Mouse (Mus musculus) left cerebral cortex, adult 18-20 months (tissue): ENCODE measurements at regions not wholly inside any gene's neighbourhood (a gene's known extent, or its start where the extent isn't known, plus 50 kb on each side); places are given as distances from the start of the nearest gene placed in this dataset.
A peak's percentile ranks its signal among the peaks of the same experiment; 100 is the strongest.

Experiments used
- DNase-seq, 2 experiments: peaks; one replicate each; pipeline ENCODE4 v3.0.0; 2021 to 2022; ENCODE audit warnings: low spot score in 2 of 2, mixed read lengths in 1 of 2

DNA sequence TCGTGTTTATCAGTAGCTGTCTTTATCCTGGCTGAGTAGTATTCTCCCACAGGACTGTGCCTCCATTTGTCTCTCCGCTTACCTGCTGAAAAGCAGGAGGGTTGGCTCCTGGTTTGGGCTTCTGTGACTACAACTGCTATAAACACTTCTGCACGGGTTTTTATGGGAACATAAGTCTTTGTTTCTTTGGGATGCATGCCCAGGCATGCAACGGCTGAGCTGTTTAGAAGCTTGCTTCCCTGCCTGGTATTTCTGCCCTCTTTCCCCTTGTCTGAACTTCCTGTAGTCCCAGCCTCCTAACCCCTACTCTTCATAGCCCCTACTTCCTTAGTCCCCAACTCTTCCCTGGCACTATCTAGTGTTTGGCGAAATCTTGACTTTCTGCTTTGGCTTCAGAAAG lies 139.6 kb upstream of the Gm26897 start:
- no peak for DNase-seq

DNA sequence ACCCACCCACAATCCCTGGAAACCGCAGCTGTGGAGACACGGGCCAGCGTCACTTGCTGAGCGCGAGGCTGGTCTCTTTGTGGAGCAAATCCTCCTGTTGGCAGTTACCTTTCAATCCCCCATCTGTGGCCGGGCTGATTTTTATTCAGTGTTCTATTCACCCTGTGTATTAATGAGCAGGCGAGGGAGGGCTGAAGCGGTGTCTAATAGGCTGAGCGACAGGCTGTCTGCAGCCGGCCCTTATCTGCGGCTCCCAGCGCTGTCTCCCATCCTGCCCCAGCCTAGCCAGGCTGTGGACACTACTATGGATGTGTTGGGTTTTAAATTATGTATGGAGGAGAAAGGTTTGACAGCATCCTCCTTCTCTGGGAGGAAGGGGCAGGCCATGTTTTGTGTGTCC lies 138.3 kb upstream of the Gm26897 start:
- no peak for DNase-seq

DNA sequence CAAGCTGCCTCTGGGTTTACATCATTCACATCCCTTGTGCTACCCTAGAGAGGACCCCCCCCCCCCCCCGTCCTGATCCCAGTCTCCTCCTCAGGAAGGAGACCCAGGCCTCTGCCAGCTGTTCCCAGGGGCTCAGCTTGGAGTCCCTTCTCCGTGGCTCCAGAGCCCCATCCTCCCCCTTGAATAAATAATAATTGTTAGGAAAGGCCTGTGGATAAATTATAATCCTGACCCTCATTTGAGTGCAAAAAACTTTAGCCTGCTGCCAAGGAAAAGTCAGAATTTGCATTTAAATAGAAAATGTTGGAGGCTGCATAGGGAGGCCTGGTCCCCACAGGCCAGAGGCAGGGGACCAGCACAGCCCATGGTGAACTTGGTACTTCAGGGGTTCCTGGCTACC lies 136.0 kb upstream of the Gm26897 start:
- no peak for DNase-seq

DNA sequence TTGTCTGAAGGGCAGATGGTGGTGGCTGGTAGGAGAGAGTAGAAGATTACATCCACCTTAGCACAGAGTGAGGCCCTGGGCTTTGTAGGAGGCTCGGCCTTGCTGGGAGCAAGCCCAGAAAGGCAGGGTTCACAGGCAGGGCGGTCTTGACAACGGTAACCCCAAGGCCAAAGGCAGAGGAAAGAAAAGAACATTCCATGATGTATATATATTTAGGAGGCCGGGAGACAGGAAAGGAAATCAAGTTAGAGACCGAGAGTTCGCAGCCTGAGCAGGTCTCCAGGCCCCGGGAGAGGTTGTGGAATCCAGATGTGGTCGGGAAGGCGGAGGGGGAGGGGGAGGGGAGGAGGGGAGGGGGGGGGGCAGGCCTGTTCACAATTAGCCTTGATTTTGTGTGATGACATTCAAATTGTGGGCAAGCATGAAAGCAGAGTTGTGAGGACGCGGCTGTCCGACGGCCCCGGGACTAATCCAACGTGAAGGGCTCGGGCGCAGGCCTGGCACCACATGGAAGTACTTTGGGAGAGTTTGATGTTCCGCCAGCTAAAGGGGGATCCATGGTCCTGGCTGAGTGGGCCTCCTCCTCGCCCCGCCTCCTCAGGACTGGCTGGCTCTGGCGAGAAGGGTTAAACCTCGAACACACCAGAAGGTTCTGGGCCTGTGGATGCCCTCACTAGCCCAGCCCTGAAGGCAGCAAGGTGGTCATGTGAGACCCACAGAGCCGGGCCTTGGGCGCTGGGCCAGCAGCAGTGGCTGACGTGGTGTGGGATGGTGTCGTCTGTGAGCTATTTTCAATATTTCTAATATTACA lies 131.8 kb upstream of the Gm26897 start:
- no peak for DNase-seq

DNA sequence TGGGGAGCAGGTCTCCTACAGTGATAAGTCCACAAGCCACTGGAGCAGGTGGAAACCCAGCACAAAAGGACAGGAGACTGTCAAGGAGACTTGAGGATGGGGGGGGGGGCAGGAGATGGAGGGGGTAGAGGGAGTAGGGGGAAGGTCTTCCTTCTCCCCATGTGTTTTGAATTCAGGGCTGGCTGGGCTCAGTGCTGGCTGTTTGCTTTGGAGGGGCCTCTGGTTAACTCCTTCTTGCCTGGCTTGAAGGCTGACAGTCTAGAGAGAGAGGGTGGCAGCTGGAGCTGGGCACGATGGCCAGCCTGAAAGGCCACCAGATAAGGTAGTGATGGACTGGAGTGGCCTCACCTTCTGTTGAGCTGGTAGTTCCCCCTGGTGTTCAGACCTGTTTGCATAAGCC lies 120.0 kb upstream of the Gm26897 start:
- no peak for DNase-seq

DNA sequence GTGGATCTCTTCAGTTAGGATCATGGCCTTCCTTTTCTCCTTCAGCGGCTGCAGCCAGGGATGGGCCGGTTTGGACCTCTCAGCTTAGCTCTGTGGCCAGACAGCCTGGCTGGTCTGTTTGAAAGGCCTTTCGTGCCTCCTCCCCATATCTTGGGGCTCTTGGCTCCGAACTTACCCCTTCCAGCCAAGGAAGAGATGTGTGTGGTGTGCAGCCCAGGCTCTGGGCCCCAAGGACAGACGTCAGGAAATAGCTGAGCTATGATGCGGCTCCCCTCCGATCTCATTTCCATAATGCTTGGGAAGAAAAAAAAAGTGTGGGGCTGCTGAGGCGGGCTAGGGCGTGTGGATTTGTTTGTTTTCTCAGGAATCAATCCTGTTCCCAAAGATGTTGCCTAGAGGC lies 113.8 kb upstream of the Gm26897 start:
- DNase-seq, result no peak

DNA sequence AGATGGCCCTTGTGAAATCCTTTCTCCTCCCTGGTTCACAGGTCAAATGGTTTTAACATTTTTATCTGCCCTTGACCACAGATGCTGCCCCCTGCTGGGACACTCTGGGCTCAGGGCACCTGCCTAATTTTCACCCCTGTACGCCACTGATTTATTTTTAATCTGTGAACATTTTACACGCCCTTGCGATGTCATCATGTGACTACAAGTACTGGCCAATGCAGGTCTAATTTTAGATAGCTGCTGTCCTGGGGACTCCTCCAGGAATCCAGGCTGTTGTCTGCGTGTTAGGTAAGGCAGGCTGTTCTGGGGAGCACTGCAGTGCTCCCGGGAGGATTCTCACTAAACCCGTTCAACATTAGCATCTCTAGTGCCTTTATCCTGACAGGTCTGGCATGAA lies 113.1 kb upstream of the Gm26897 start:
- DNase-seq, result peak in 1 of 2 experiments; percentile 8

DNA sequence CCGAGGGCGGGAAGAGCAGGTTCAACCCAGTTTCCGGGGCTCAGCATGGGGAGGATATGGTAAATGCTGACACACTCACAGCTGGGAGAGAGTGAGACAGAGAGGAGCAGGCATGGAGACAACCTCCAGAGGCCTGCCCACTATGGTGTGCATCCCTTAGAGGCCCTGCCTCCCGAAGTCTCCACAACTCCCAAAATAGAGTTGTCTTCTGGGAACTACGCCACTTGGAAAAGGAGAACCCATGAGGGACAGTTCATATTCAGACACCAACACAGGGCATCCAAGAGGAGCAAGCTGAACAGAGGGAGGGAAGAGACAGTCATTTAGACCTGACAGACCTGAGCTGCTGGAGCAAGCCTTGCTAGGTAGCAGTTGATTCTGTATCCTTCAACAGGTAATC lies 111.2 kb upstream of the Gm26897 start:
- no peak for DNase-seq

DNA sequence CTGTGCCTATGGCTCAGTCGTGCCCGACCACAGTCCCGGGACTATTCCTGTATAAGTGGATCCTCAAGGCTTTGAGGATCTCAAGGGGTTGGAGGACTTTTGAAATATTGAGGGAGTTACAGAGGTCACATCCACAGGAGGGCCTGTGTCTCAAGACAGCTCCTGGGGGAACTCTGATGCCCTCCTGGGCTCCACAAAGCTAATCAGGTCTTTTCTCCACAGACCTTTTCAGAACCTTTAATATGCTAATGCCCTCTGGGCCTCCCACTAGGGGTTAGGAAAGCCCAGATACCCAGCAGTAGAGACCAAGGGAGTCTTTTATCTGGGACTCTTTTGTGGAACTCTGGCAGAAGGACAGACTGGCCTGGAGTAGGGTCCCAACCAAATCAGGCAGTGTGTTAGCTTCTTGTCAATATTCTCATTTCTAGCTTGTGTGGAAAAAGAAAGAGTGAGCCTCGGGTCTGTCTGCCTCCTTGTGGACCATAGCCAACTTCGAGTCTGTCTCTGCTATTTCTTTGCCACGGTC lies 107.4 kb upstream of the Gm26897 start:
- no peak for DNase-seq

DNA sequence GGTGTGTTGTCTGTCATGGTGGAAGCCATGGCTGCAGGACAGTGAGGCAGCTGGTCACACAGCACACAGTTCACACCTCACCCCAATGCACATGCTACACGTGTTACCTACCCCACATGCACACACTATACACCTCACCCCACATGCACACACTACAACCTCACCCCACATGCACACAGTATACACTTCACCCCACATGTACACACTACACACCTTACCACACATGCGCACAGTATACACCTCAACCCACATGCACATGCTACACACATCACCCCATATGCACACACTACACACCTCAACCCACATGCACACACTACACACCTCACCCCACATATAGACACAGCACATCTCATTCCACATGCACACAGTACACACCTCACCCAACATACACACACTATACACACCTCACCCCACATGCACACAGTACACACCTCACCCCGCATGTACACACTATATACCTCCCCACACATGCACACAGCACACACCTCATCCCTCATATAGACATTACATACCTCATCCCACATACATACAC lies 103.3 kb upstream of the Gm26897 start:
- DNase-seq, result no peak

DNA sequence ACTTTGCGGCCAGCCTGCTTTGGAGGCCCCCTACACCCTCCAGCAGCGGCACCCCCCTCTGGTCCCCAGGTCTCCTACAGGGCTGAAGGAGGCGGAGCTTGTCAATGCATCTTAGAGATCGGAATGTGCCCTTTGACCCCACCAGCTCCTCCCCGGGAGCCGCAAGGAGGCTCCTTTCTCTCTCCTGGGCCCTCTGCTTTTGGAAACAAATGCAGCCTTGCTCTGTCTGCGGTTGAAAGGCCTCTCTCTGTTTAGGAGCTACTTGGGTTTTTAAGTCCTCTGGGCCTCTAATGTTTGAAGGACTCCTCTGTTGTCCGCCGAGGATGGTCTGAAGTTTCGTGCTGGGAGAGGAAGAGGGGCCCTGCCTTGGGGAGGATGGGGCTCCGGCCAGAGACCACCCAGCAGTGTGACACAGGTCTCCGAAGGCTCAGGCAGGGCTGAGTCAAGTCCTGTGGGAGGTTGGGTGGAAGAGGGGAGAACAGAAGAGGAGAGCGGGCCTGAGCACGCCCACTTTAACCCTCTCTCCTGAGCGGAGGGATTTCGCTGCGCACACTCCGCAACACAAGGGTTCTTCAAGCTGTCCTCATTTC lies 102.1 kb upstream of the Gm26897 start:
- DNase-seq, result no peak

DNA sequence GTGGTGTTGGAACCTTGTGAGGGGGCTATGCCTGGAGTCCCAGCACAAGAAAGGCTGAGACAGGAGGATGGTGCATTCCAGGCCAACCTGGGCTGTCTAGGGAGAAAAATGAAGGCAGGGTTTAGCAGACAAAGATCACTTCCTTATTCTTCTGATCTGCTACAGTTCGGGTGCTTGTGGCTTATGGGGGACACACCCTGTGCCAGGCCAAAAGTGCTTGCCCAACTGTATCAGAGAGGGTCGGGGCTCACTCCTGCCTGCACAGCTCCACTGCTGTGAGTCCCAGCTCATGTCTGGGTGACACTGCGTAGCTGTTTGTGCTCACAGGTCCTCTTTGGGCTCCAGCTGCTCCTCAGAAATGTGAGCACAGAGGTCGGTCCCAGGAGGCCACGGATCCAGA lies 98.6 kb upstream of the Gm26897 start:
- no peak for DNase-seq

DNA sequence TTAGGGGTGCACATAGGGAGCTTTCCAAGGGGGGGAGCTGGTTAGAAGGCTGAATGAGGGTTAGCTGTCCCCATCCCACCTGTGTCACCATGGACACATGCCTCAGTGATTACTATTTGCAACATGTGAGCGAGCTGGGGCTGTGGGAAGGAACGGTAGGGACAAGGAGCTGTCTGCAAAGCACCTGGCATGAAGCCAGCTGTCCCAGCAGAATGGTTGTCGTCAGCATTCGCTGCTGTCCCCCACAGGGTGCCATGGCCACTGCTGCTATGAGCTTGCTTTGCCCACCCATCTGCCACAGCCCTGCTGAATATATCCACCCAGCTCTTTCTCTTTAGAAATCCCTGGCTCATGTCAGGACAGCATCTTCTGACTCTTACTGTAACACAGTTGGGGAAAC lies 96.8 kb upstream of the Gm26897 start:
- DNase-seq, result no peak

DNA sequence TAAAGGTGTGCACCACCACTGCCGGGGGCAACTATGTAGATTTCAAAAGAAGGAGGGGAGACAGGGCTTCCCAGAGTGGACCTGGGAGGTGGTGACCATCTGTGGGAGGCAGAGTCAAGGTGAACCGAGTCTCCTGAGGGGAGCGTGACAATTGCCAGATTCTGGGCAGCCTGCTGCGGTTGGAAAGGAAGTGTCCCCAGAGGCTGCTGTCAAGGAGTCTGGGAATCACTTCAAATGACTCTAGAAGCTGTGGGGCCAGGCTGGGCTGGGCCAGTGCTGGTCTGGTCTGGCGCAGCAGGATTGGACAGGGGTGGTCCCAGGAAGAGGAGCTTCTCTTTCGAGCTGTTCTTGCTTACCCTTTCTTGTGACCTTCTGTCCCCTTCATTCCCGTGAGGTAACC lies 95.4 kb upstream of the Gm26897 start:
- no peak for DNase-seq

DNA sequence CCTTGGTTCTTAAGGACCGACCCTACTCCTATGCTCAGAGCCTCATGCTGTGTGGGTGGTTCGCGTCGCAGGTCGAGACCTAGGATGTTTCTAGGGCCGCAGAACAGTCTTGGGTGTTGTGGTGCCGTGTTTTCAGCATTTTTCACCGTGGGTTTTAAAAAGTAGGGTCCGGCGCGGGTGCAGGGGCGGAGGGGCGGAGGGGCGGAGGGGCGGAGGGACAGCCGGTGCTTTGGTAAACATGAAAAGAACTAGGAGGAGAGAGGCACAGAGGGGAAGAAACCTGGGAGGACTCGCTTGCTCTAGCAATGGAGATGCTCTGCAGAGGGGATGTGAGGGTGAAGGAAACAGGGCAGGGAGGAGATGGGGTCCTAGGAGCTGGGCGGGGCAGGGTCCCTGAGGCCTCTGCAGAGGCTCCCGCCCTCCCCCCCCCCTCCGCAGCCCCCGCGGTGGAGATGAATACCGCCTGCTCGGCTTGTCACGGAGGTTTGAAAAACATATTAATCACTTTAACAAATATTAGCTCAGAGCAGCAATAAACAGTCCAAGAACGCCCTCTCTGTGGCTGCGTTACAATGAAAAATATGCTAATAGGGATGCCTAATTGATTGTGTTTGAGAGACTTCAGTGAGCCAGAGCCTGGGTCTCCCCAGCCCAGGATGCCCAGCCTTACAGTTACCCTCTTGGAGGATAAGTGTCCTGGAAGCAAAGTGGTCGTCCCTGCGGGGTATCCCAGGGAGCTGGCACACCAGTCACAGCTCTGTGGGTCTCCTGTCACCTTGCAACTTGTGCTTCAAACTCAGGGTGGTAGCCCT lies 94.0 kb upstream of the Gm26897 start:
- DNase-seq, result no peak

DNA sequence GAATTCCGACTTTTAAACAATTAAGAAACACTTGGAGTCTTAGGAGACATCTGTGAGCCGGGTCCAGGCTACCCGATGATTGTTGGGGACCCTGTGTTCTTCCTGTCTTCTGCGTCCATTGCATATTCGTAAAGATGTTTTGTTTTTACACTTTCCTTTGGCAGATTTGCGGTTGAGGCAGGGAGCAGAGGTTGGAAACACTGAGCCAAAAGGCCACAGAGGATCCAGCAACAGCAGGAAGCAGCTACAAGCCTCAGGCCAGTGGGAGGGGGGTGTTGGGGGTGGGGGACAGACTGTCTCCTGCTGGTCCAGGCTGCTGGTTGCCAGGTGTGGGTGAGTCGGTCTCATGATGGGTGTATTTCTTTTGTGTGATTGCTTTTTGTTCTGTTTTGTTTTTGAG lies 92.7 kb upstream of the Gm26897 start:
- DNase-seq, result no peak

DNA sequence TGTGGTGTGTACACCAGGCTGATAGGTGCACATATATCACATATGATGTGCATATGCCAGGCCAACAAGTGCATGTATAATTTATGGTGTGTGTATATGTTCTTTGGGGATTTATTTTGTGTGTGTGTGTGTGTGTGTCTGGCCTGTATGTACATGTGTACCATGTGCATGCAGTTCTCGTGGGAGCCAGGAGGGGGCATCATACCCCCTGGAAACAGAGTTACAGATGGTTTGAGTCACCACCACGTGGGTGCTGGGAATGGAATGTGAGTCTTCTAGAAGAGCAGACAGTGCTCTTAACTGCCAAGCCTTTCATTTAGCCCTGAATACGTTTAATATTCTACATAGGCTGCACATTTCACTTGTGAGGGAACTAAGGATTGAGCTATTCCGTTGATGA lies 92.0 kb upstream of the Gm26897 start:
- DNase-seq, result no peak

DNA sequence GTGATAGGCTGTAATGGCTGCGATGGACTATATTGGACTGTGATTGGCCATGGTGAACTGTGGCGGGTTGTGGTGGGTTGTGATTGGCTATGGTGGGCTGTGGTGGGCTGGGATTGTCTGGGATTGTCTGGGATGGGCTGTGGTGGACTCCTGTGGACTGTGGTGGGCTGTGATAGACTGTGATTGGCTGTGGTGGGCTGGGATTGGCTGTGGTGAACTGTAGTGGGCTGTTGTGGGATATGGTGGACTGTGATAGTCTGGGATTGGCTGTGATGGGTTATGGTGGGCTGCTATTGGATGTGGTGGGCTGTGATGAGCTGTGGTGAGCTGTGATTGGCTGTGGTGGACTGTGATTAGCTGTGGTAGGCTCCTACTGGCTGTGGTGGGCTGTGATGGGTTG lies 89.6 kb upstream of the Gm26897 start:
- no peak for DNase-seq

DNA sequence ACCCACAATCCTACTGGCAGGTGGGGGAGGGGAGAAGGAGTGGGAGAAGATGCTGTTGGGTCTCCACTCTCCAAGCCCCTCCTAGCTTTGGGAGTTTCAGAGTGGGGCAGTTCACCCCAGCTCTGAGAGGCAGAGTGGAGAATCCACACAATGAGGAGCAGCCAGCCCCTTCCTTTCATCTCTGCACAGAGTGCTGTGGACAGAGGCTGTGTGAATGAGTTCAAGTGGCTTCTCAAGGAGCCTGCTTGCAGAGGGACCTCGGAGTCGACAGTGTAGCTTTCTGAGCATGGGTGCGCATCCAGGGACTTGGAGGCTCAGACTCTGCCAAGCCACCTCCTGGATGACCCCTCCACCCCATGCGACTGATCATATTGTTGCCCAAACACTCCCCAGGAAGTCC lies 88.9 kb upstream of the Gm26897 start:
- DNase-seq, result no peak

DNA sequence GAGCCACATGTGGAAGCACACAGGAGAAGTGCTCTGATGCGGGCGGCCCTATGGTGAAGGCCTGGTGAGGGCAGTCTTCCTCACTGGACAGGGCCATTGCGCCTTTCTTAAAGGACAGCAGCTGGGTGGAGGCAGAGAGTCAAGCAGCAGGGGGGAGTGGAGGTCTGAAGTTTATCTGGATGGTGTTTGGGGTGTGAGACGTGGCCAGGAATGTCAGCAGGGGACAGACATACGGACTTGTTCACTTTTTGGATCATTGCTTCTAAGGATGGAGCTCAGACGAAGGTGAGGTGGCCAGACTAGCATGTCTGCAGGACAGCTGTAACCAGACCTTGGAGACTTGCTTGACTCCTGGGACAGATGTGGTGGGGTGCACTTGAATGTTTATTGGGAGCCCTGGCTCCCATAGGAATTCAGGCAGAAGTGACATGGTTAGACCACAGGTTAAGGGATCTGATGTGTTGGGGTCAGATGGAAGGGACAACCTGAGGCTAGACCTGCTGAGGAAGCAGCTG lies 86.0 kb upstream of the Gm26897 start:
- DNase-seq, result no peak

DNA sequence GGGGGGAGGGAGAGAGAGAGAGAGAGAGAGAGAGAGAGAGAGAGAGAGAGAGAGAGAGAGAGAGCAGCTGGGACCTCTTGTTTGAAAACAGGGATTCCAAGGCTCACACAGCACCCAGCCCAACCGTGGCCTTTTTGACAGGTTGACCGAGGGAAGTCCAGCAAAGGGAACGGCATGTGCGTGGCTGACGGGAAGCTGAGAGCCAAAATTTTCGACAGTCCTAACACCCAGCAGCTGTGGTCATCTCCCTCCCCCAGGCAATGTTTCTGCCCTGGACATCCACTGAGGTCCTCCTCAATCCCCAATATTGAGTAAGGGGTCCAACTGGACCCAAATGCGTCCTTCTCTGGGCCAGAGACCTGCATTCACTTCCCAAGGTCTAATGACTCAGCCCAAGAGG lies 85.2 kb upstream of the Gm26897 start:
- no peak for DNase-seq

DNA sequence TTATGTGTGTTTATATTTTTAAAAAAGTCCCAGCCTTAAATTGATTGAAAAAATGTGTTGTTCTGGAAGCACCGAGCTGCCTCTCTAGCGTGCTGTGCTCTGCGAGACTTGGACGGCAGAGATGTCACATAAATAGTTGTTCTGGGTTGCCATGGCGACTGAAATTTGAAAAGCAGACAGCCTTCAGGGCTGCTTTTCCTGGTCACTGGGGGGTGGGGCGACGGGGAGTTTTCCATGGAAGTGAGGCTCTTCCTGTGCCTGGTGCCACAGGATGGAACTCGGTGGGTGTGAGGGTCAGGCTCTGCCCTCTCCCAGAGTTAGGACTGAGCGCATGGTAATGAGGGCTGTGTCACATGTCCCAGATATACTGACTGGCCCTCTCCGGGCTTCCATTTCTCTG lies 84.7 kb upstream of the Gm26897 start:
- peak; percentile 60 to 72 for DNase-seq
